In genomic region chr2:52525876-52526592, GRCm38 (mm10) we compare ENCODE assay signal across 12 mouse cellular contexts.
A peak's percentile ranks its signal among the peaks of the same experiment; 100 is the strongest.
DNase-seq lines count a peak whose midpoint lies in the region; TF ChIP-seq lines count a peak whose summit lies in the region.
"Had no signal": no experiment of that assay in that cellular context is flagged by ENCODE, and none has a peak within 500 bp of the region (broad histone marks: within the 10 kb centered on the region; RNA-seq: fewer than 3 reads in every experiment).

No protein-coding gene starts in this region.

- no peak overlapping the region for H3K27ac ChIP-seq in kidney, adult 2 months (ENCODE audit: insufficient read depth, low read depth, low read length)
- H3K27ac ChIP-seq: embryonic facial prominence, embryonic 15.5 days; forebrain, embryonic 12.5 days; neural tube, embryonic 15.5 days had no signal

- no peak for TF ChIP-seq POLR2A in kidney, adult 2 months (IDR thresholded peaks at IDR 0.05; ENCODE audit: low read depth, low read length)

- H3K4me3 ChIP-seq in kidney, adult 2 months (ENCODE audit: insufficient read depth, low read depth, low read length), result no peak overlapping the region
- H3K4me3 ChIP-seq: embryonic facial prominence, embryonic 15.5 days; forebrain, embryonic 12.5 days; neural tube, embryonic 15.5 days had no signal

- H3K27me3 ChIP-seq in kidney, adult 2 months (replicated peaks; ENCODE audit: control insufficient read depth, insufficient read depth, low read length), result no peaks in the 10 kb centered on the region
- H3K27me3 ChIP-seq: CH12.LX; embryonic facial prominence, embryonic 15.5 days; forebrain, embryonic 12.5 days; neural tube, embryonic 15.5 days had no signal

- 80% methylated on average over 11 of the region's 11 CpGs for WGBS in kidney, adult 2 months

- no peaks in the 10 kb centered on the region for H3K4me1 ChIP-seq in kidney, adult 2 months (ENCODE audit: control insufficient read depth, insufficient read depth, low read length)
- H3K4me1 ChIP-seq: embryonic facial prominence, embryonic 15.5 days; forebrain, embryonic 12.5 days had no signal

- no peaks in the 10 kb centered on the region for H3K36me3 ChIP-seq in kidney, adult 2 months (ENCODE audit: control insufficient read depth, insufficient read depth, low read length)
- H3K36me3 ChIP-seq: embryonic facial prominence, embryonic 15.5 days; forebrain, embryonic 12.5 days; neural tube, embryonic 15.5 days had no signal

- DNase-seq in cerebellum, postnatal 25 days, result peak; percentile 38 to 45
- DNase-seq in cerebellum, adult 8-10 months, result no peak
- DNase-seq in lung, postnatal 36 days, result peak; percentile 31
- DNase-seq in lung, postnatal 25 days (ENCODE audit: low spot score), result no peak
- peak; percentile 41 for DNase-seq in fibroblast of lung, adult 2 months (ENCODE audit: low read depth)
- DNase-seq in kidney, adult 2 months, result no peak
- DNase-seq in natural killer cell, adult 2 months (ENCODE audit: low spot score in 2 of 2), result no peak
- DNase-seq: kidney, adult 9 months had no signal

- no peak for TF ChIP-seq CTCF in kidney, adult 2 months (conservative IDR thresholded peaks at IDR 0.05; ENCODE audit: insufficient read depth, insufficient read length, low read depth, low read length)

Comparison
In these comparisons a context has a peak if more than half of its experiments do, and no peak if none do; other contexts are left out.
1. DNase-seq: peak in cerebellum, postnatal 25 days (2 of 2), lung, postnatal 36 days (single experiment) and fibroblast of lung, adult 2 months (single experiment); none in cerebellum, adult 8-10 months (single experiment), lung, postnatal 25 days (single experiment), kidney, adult 2 months (single experiment) and natural killer cell, adult 2 months (0 of 2).